Mouse (Mus musculus): Measurements from ENCODE around the gene Ppfibp2.

The Ppfibp2 gene

DNA sequence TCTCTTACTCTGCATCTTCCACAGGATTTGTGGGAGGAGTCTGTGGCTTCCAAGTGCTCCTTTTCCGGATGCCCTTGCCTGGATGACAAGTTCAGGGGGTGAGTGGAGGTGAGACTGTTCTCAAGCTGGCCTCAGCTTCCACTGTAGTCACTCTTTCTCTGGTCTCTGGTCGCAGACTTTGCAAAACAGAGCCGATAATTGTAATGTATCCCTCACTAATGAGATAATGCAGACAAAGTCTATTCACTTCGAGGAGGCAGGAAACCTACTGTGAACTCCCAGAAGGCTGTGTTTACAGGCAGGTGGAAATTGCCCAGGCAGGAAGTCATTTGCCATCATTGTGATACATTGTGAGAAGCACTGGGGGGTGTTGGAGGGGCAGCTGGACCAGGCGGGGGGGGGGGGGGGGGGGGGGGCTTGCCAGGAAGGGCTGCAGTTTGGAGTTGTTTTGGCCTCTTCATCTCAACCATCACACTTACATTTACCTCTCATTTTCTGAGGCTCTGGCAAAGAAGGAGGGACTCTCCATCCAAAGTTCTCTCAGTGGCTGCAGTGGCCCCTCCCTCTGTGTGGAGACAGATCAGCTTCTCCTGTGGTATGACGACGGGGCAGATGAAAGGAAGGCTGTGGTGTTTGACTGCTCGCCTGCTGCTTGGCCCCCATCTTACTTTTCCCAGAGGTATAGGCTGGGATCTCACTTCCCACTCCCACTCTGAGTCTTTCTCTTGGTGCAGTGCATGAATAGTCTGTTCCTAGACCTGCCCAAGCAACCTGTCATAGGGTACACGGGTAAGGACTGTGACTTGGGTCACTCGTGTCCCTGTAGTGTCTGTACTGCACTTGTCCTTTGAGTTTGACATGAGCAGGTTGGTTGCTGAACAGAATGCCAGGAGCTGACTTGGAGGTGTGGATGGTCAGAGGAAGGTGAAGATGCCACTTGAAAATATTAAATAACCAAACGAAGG is 23.3 kb downstream of the Ppfibp2 start:
- no peak for DNase-seq (ENCODE audit: low spot score)

DNA sequence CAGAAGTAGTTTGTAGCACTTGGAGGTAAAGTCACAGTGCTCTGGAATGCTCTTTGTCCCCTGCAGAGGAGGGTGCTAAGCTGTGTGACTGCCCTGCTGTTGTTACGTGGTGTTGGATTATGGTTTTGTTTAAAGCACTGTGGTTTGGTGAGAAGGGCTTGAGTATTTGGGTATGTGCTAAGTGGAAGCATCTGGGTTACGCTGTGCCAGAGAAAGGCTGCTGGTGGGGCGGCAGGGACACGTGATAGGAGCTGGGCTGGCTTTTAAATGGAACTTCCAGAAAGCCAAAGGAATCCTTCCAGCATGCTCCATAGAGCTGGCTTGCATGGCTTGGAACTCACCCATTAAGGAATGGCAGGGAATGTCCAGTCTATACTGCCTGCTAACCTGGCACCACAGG is 24.2 kb downstream of the Ppfibp2 start:
- DNase-seq (ENCODE audit: low spot score) = no peak

DNA sequence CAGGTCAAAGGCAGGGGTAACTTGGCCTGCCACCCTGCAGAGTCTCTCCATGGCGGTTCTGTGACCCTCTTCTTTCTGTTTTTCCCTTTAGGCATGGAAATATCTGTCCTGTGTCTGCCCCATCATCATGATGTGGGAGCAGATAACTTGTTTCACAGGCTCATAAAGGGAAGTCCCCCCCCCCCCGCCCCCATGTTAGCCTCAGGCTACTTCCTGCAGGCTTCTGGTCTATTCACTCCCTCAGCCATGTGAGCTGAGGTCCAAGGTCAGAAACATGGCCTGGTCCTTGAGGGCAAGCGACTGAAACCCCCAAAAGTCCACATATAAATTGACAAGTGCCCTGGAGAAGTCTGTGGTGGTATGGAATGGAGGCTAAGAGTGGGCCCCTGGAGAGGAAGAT is 25.1 kb downstream of the Ppfibp2 start:
- no peak for DNase-seq (ENCODE audit: low spot score)

DNA sequence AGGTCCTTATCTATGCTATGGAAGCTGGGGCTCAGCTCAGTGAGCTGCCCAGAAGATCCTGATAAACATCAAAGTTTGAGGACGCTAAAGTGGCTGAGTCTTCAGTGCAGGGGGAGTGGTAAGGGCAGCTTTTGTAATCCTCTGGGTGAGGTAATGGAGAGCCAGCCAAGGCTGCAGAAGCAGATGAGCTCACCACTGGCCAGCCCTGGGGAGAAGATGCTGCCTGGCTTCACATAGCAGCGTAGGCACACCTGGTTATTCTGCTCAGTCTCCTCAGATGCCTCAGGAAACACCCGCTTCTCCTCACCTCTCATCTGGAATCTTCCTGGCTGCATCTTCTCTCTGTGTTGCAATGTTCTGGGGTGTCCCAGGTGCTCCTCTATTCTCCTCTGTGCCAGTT is 29.4 kb downstream of the Ppfibp2 start:
- DNase-seq (ENCODE audit: low spot score) = no peak

DNA sequence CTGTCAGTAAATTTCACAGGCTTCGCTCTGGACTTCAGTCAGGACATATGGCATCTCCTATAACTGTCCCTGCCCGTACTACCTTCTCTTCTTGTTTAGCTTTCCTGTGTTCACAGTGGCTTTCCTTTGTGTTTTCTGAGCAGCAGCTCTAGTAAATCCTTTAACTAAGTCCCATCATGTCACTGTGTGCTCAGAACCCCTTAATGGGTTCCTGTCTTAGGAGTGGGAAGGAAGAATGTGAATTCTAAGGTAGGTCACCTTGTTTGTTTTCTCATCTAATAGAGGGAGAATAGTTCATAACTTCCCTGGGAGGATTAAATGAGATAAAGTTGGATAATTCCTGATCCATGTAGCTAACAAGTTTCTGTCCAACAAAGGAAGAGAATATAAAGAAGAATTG is 30.1 kb downstream of the Ppfibp2 start, which contains the start of gene 5330417H12Rik:
Gene 5330417H12Rik (minus strand): TSS at position 101 of the 400 bp plus-strand sequence.
- DNase-seq (ENCODE audit: low spot score) = no peak

DNA sequence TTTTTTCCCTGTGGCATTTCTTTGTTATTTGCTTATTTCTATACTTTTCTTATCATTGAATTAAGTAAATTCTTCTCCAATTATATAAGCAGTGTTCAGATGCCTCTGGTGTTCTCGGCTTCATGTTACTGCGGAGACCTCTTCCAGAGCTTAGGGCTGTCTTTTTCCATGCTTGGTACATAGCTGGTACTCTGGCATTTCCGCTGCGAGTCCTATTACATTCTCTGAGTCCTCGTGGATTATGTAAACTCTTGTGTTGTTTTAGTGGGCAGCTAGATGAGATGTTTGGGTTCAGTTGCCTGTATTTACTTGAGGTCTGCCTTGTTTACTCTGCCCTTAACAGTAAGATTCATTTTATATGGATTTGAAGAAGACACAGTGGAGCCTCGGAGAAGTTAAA is 30.8 kb downstream of the Ppfibp2 start:
- DNase-seq (ENCODE audit: low spot score) = no peak

DNA sequence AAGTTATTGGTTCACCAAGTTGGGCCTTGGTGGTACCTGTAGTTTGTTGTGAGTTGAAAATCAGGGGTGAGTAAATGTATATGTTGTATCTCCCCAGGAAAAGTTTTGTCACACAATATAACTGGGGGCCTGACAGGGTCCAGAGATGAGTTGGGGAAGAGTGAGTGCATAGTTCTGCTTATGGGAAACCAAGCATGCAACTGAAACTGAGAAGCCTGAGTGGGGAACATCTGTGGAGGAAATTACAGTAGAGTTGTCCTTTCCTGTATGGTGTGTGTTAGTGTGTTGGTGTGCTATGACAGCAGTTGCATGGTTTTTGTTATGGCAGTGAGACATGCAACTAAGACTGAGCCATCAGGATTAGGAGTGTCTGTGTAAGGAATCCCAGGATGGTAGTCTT is 33.4 kb downstream of the Ppfibp2 start:
- DNase-seq (ENCODE audit: low spot score) = no peak

DNA sequence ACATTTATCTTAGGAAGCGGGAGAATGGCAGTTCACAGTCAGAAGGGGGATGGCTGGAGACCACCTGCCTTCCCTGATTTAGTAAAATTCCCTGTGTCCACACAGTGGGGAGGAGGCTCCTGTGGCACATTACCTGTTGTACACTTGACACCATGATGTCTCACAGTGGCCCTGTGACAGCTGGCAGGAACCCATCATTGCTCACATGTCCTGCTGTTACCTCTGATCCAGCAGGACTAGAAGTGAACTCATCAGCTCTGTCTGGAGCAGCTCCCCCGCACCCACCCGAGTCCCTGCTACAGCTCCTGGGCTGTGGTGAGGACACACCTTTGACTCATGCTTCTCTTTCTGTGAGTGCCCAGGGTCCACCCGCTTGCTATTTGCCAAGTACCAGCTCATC is 38.2 kb downstream of the Ppfibp2 start:
- no peak for DNase-seq (ENCODE audit: low spot score)

DNA sequence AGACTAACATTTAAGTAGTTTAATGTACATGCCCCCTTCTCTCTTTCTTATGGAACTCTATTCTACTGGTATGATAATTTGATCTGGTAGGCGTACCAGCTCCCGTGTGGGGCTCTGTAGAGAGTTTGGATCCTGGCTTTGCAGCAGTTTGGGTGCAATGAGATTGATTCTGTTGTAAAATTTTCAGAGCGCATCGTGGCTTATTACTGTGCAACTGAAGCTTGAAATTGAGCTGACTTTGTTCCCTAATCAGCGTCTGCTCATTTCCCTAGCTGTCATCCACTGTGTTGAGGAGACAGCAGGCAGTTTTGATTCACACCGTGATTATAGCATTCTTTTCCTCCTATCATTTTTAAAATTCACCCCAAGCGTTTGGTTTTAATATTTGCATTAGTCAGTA is 42.4 kb downstream of the Ppfibp2 start:
- no peak for DNase-seq (ENCODE audit: low spot score)

DNA sequence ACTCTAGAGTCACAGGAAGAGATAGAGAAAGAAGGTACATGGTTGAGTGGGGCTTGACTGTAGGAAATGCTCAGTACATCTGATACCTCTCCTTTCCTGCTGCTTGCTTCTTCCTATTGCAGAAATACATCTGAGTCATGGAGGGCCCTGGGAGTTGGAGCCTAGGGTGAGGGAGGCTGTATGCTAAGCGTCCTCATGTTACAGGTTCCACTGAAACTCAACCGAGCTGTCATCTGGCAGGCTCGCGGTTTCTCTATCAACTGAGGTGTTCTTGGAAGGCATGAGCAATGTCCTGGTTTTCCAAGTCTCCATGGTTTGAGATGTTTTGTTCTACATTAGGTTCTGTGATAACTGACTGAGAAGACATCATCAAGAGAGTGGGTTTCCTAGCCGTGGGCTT is 43.0 kb downstream of the Ppfibp2 start:
- DNase-seq (ENCODE audit: low spot score) = no peak

DNA sequence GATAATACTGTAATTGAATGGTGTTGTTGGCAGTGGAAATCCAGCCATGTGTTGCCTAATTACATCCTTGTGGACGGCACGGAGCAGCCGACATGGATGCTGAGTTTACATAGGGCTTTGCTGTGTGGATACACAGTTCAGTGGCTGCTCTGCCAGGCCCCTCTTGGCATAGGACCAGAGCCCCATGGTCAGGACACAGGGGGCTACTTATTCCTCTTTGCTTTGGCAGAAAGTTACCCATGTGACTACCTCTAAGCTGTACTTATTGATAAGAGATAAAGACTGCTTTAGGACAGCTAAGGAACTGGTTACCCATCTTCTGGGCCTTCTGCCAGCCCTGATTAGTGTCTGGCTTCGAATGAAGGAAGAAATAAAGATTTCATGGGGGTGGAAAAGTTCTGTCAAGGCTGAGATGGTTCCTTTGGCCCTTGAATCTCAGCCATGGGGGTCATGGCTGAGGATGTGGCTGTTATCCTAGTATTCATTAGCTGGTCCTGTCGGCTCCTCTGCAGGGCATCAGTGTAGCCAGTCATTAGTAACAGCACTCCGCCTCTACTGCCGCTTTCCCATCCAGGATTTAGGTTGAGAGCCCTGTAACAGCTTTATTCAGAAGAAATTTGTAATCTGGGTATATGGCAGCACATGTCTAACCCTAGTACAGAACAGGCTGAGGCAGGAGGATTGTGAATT is 47.7 kb downstream of the Ppfibp2 start:
- no peak for DNase-seq (ENCODE audit: low spot score)

DNA sequence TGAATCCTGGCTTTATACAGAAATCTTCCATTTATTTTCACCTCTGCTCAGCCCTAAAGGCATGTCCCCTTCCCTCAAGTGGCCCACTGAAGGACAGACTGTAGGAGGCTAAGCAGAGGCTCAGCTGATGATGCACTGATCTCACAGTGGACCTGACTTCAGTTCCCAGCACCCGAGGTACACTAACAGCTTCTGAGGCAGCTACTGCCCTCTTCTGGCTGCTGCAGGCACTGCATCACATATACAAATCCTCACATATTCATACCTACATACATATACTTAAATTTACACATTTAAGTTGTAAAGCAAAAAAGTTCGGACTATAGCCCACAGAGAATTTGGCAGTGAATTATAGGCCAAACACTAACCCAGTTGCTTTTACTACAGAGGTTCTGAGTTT is 50.0 kb downstream of the Ppfibp2 start:
- no peak for DNase-seq (ENCODE audit: low spot score)

DNA sequence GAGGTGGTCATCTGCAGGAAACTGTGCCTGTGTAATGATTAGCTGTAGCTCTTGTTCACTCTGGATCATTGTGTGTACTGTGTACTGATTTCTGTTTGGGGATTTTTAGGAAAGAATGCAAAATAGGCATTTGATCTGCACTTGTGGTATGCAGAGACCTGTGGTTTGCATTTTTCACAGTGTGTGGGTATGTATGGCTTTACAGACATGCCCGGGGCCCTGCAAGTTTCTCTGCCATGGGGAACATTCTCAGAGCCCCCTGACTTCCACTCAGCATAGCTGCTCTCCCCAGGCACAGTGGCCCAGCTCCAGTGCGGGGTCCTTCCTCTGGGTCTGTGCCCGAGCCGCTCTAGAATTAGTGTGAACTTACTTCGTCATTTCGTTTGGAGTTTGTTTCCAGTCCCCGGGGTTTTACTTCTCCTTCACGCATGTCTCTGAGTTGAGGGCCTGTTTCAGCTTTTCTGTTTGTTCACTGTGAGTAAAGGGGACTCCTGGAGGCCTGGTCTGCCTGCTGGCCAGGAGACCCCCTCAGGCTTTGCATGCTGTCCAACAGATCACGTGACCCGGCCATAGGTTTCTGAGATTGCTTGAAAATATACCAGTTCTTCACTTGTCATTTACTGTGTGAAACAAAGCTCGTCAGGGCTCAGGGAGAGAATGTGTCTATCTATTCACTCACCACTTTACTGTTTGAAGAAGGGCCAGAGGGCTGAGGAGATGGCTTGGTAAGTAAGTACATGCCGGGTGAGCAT is 54.1 kb downstream of the Ppfibp2 start:
- no peak for DNase-seq (ENCODE audit: low spot score)

DNA sequence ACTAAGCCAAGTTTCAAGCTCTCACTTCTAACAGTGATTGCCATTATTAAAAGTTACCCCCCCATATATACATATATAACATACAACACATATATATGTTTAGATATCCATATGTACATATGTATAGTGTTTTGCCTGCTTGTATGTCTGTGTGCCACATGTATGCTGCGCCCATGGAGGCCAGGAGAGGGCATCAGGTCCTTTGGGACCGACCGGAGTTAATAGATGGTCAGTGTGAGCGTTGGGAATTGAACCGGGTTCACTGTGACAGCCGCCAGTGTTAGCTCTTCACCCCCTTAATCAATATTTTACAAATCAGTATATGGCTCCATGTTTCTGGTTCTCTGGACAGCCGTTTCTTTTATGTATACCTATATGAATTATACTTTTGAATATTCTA is 55.0 kb downstream of the Ppfibp2 start:
- DNase-seq (ENCODE audit: low spot score) = peak; percentile 16

DNA sequence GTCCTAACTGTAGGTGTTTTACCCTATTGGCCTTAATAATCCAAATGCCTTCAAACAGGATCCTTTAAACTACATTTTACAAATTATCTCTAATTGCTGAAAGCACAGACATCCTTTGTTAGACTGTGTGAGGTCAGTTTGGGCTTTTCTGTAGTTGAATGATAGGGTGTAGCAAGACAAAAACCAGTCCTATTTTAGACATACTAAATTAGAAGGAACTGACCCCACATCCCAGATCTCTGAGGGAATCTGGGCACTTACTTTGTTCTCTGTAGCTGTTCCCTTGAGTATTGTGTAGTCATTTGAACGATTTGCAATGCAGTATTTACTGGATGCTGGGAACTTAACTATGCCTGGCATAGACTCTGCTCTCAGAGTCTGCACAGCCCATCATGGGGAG is 56.8 kb downstream of the Ppfibp2 start:
- DNase-seq (ENCODE audit: low spot score) = no peak

DNA sequence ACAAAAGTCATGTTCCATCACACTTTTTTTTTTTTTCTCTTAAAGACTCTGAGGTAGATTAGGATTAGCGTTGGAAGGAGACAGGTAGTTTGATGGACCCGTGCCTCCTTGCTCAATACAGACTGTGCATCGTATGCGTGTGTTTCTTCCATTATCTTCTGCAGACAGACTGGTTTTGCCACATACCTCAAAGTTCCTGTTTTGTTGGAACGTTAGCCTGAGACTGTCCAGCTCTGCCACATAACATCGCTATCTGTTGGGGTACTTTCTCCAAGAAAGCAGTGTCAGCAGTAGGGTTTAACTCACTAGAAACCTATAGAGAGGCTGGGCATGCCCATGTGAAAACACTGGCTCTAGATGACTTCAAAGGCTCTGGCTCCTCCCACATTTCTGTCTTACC is 61.4 kb downstream of the Ppfibp2 start:
- no peak for DNase-seq (ENCODE audit: low spot score)

DNA sequence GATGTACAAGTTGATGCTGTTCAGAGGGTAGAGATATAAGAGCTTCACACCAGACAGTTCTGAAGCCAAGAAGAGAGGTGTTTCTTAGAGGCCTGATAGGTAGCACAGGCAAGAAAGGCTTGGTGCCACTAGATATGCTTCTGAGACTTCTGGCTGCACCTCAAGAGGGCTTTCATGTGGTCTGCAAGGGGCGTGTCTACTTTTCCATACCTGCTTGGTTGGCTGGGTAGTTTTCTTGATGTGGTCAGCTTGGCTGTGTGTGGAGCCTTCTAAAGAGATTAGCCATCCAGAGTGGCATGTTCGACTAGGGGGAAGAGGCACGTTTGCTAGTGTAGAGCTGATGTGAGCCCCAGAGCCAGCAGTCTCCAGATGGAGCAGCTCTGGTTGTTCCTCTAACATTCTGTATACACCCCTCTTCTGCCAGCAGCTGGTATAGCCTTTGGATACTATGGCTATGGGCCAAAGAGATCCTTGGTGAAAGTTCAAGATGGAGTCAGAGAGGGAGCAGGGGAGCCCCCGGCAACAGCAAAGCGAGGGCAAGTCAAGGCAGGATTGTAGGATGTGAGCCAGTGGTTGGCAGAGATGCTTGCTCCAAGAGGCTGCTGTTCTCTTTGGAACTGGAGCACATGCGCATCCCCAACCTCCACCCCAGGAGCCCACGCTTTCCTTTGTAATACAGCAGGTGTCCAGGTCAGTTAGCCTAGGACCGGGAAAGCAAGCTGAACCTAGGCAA is 64.3 kb downstream of the Ppfibp2 start:
- no peak for DNase-seq (ENCODE audit: low spot score)

DNA sequence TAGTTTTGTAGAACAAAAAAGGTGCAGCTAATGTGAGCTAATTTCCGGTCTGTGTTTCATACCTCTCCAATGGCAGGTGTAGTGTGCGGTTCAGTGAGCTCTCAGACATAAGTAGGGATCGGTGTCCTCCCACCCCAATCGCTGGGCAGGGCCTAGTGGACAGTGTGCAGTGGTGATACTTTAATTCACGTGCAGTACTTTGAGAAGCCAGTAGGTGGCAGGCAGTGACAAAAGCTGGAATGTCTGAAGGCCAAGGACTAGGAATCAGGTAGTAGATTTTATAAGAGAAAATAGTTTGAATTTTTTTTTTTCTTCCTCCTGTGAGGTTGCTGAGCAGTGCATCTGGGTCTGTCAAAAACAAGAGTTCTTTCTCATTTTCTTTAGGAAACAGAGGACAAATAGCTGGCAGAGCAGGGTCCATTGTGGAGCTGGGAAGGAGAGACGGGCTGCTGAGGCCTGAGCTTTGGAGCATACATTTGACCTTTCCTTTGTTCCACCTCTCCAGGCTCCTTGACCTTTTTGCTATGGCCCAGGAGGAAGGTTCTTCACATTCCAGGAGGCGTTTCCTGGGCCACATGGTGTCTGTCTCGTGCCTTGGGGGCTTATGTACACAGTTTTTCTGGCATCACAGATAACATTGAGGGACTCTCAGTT is 66.3 kb downstream of the Ppfibp2 start:
- peak; percentile 94 for DNase-seq (ENCODE audit: low spot score)

DNA sequence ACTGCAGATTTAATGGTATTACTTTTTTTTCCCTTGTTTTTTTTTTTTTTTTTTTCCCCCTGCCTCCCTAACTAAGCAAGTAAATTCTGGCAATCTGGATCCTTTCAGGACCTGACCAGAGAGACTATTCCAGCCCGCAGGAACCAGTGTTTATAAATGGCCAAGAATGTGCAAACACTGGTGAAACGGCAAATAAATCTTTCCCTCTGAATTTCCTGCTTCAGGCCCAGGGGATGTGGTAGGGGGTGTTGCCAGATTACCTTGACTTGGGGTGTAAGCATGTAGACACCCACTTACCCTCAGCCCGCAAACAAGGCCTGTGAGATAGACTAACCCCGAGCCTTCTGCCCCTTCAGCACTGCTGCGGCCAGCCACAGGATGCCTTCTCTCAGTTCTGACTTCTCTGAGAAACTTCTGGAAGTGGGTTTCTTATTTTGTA is 66.9 kb downstream of the Ppfibp2 start:
- DNase-seq (ENCODE audit: low spot score) = no peak

DNA sequence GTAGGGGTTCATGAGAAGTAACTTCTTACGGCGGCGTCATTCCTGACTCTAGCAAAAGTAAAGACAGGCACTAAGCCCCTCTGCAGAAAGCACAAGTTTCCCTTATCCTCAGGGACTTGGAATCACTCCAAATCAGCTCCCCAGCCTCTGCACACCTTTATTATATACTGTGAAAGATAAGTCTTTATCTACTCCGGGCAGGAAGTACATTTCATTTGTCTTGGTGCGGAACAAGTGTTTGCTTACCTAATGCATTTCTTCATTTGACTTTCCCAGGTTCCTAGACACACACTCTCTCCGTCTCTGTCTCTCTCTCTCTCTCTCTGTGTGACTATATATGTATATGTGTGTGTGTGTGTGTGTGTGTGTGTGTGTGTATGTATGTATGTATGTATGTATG is 68.6 kb downstream of the Ppfibp2 start:
- no peak for DNase-seq (ENCODE audit: low spot score)
